8 mouse cellular contexts compared by ENCODE assay signal in the genomic region with DNA sequence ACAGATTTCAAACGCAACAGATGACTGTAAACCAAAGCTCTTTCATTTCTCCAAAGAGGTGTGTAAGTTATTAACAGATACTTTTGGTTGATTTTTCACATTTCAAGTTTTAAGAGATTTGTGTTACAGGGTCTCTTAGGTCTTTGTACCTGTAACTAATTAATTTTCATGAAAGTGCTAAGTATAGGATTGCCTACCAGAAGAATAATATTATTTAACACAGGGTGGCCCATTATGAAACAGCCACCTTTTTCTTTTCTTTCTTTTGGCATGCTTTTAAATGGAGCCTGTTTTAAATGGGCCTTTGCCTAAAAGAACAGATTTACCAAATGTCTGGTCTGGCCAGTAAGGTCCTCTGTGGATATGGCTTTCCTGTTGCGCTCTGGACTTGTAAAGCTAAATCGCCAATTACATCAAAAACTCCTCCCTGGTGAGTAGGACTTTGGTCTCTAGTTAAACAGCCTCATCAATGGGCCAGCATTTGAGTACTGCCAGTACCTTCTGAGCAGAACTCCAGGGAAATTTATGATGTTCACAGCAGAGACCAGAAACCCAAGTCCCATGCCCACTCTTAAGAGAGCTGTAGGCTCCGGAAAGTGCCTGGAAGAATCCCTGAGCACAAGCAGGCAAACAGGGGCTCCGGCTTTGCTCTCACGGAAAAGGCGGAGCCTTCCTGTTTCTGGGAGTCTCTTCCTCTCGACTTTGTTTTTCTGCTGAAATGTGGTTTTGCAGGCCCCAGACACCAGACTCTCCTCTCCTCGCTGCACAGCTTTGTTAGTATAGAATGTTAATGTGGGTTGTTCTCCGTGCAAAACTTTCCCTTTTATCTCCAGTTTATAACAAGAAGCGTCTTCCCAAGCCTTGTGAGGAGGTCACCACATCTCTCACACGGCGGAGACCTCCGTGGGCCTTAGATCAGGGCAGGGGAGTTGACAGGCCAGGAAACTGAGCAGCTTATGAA. TPM values are rescaled to one million over a fixed set of nuclear protein-coding genes. Genes with fewer than 3 reads are reported as not detected.
DNase-seq lines count a peak whose midpoint lies in the region; ATAC-seq and TF ChIP-seq lines count a peak whose summit lies in the region.

No protein-coding gene starts in this region.

- no peak overlapping the region for H3K9ac ChIP-seq in embryonic facial prominence, embryonic 15.5 days
- H3K9ac ChIP-seq in intestine, embryonic 14.5 days (ENCODE audit: low read length): no peak overlapping the region
- no peak overlapping the region for H3K9ac ChIP-seq in liver, embryonic 13.5 days

- H3K4me1 ChIP-seq in embryonic facial prominence, embryonic 15.5 days: peaks cover 20% of the 10 kb centered on the region
- H3K4me1 ChIP-seq in intestine, embryonic 14.5 days (replicated peaks; ENCODE audit: control insufficient read depth, insufficient read depth, low read length): no peaks in the 10 kb centered on the region; the same call in 1 of the 2 replicates
- H3K4me1 ChIP-seq in liver, embryonic 13.5 days (replicated peaks): peaks cover 15% of the 10 kb centered on the region
- H3K4me1 ChIP-seq in thymus, adult 2 months (replicated peaks; ENCODE audit: control insufficient read depth, insufficient read depth, low read length): peaks cover 11% of the 10 kb centered on the region

- H3K9me3 ChIP-seq in embryonic facial prominence, embryonic 15.5 days (replicated peaks): no peaks in the 10 kb centered on the region
- H3K9me3 ChIP-seq in intestine, embryonic 14.5 days (ENCODE audit: control insufficient read depth, low read length): no peaks in the 10 kb centered on the region
- no peaks in the 10 kb centered on the region for H3K9me3 ChIP-seq in liver, embryonic 13.5 days (replicated peaks)

- H3K27me3 ChIP-seq in embryonic facial prominence, embryonic 15.5 days: no peaks in the 10 kb centered on the region
- H3K27me3 ChIP-seq in intestine, embryonic 14.5 days (replicated peaks; ENCODE audit: control insufficient read depth, insufficient read depth, low read length): no peaks in the 10 kb centered on the region
- H3K27me3 ChIP-seq in liver, embryonic 13.5 days: no peaks in the 10 kb centered on the region
- no peaks in the 10 kb centered on the region for H3K27me3 ChIP-seq in thymus, adult 2 months (ENCODE audit: control insufficient read depth, insufficient read depth, low read length)

- peak overlapping the region; percentile 52 for H3K27ac ChIP-seq in embryonic facial prominence, embryonic 15.5 days (replicated peaks)
- H3K27ac ChIP-seq in intestine, embryonic 14.5 days (ENCODE audit: low read depth): peak overlapping the region; percentile 10; the same call in 1 of the 2 replicates
- peak overlapping the region; percentile 8; the same call in 1 of the 2 replicates for H3K27ac ChIP-seq in liver, embryonic 13.5 days
- H3K27ac ChIP-seq in thymus, adult 2 months (ENCODE audit: control insufficient read depth, insufficient read depth, low read length): peak overlapping the region; percentile 83

- TF ChIP-seq CTCF in thymus, adult 2 months (IDR thresholded peaks at IDR 0.05; ENCODE audit: borderline replicate concordance, control insufficient read depth, extremely low read depth, insufficient read depth, low read length, poor library complexity): no peak

- 44% methylated on average over 14 of the region's 14 CpGs for WGBS in embryonic facial prominence, embryonic 15.5 days
- 47% methylated on average over 14 of the region's 14 CpGs for WGBS in intestine, embryonic 14.5 days
- 25% methylated on average over 14 of the region's 14 CpGs for WGBS in liver, embryonic 13.5 days (ENCODE audit: insufficient replicate concordance)
- WGBS in thymus, adult 2 months: 23% methylated on average over 14 of the region's 14 CpGs

- no peak for TF ChIP-seq POLR2A in thymus, adult 2 months (IDR thresholded peaks at IDR 0.05; ENCODE audit: control insufficient read depth, extremely low read depth, insufficient read depth, low read length, poor library complexity)

- no peak for ATAC-seq in embryonic facial prominence, embryonic 15.5 days (ENCODE audit: insufficient number of reproducible peaks, low FRiP score, low TSS enrichment, low read depth)
- no peak for ATAC-seq in intestine, embryonic 14.5 days (replicated peaks; ENCODE audit: low FRiP score, low TSS enrichment, low read depth)
- ATAC-seq in liver, embryonic 13.5 days (ENCODE audit: low read depth): no peak

- H3K36me3 ChIP-seq in embryonic facial prominence, embryonic 15.5 days: 0 out of 2 replicates have a peak, but pooled peaks cover 6% of the 10 kb centered on the region
- H3K36me3 ChIP-seq in intestine, embryonic 14.5 days (ENCODE audit: control insufficient read depth, insufficient read depth, low read length): 0 out of 2 replicates have a peak, but pooled peaks cover 4% of the 10 kb centered on the region
- H3K36me3 ChIP-seq in liver, embryonic 13.5 days: no peaks in the 10 kb centered on the region
- H3K36me3 ChIP-seq in thymus, adult 2 months (ENCODE audit: control insufficient read depth, insufficient read depth, low read length): no peaks in the 10 kb centered on the region

- H3K4me3 ChIP-seq in embryonic facial prominence, embryonic 15.5 days (replicated peaks): no peak overlapping the region
- H3K4me3 ChIP-seq in intestine, embryonic 14.5 days (ENCODE audit: low read depth, low read length): no peak overlapping the region
- H3K4me3 ChIP-seq in liver, embryonic 13.5 days (replicated peaks): no peak overlapping the region
- no peak overlapping the region for H3K4me3 ChIP-seq in thymus, adult 2 months (ENCODE audit: control insufficient read depth, insufficient read depth, low read length)

- peak; percentile 36 for DNase-seq in T-cell, adult 2 months (ENCODE audit: low spot score)
- DNase-seq in intestine, embryonic 14.5 days (ENCODE audit: low spot score): peak; percentile 51
- no peak for DNase-seq in liver, embryonic 13.5 days
- peak; percentile 47 for DNase-seq in thymus, adult 2 months
- DNase-seq in right cerebral cortex, postnatal 14 days: no peak
- no peak for DNase-seq in frontal cortex, adult 2 months (ENCODE audit: extremely low spot score in 1 of 2, low spot score in 1 of 2)
- no peak for DNase-seq in ovary, postnatal 14 days (ENCODE audit: low spot score)

- no peak overlapping the region for H3K4me2 ChIP-seq in embryonic facial prominence, embryonic 15.5 days (replicated peaks)
- no peak overlapping the region for H3K4me2 ChIP-seq in intestine, embryonic 14.5 days (ENCODE audit: low read length)
- peak overlapping the region; percentile 25; the same call in 1 of the 2 replicates for H3K4me2 ChIP-seq in liver, embryonic 13.5 days

RNA-seq across cellular contexts. Expression of a gene that starts 55.4 kb away (rescaled TPM):
- polyA plus RNA-seq in embryonic facial prominence, embryonic 15.5 days (2015; fragmentation: Nextera tagmentation; extraction: Ambion mirVana): 13.2 and 16.5 TPM in 2 replicates
- polyA plus RNA-seq in intestine, embryonic 14.5 days (2014; fragmentation: Nextera tagmentation; extraction: Ambion mirVana): 9.6 and 10.6 TPM in 2 replicates
- polyA plus RNA-seq in liver, embryonic 13.5 days (2015; fragmentation: Nextera tagmentation; extraction: Ambion mirVana): 1.5 and 2.6 TPM in 2 replicates
- 32.7 and 38.1 TPM in 2 replicates for polyA plus RNA-seq in thymus, adult 2 months (2012; rRNA removed)
- 31.0 and 34.4 TPM in 2 replicates for polyA plus RNA-seq in frontal cortex, adult 2 months (2012; rRNA removed)

RNA-seq across cellular contexts. Expression of a gene that starts 55.5 kb away (rescaled TPM):
- 15.8 and 17.1 TPM in 2 replicates for polyA plus RNA-seq in embryonic facial prominence, embryonic 15.5 days (2015; fragmentation: Nextera tagmentation; extraction: Ambion mirVana)
- polyA plus RNA-seq in intestine, embryonic 14.5 days (2014; fragmentation: Nextera tagmentation; extraction: Ambion mirVana): 18.1 and 19.9 TPM in 2 replicates
- 11.6 and 12.6 TPM in 2 replicates for polyA plus RNA-seq in liver, embryonic 13.5 days (2015; fragmentation: Nextera tagmentation; extraction: Ambion mirVana)
- polyA plus RNA-seq in thymus, adult 2 months (2012; rRNA removed): 5.7 and 6.5 TPM in 2 replicates
- 13.6 and 15.5 TPM in 2 replicates for polyA plus RNA-seq in frontal cortex, adult 2 months (2012; rRNA removed)

Comparison
In these comparisons a context has a peak if more than half of its experiments do, and no peak if none do; other contexts are left out.
1. DNase-seq: peak in T-cell, adult 2 months (single experiment), intestine, embryonic 14.5 days (single experiment) and thymus, adult 2 months (single experiment); none in liver, embryonic 13.5 days (single experiment), right cerebral cortex, postnatal 14 days (single experiment), frontal cortex, adult 2 months (0 of 2) and ovary, postnatal 14 days (single experiment).
2. H3K27ac ChIP-seq: peak in every context shown above with its lines; median percentile 83 in thymus, adult 2 months; 52 in embryonic facial prominence, embryonic 15.5 days; 10 in intestine, embryonic 14.5 days; 8 in liver, embryonic 13.5 days.